Mouse (Mus musculus): ENCODE measurements around the gene Fbxl2.

GRCm38 (mm10) chr9:114019012-114019762 is 26.8 kb downstream of the Fbxl2 start:
- TF ChIP-seq CTCF (IDR thresholded peaks at IDR 0.05; ENCODE audit: borderline replicate concordance, insufficient read depth, low read length) (no peak), POLR2A (IDR thresholded peaks at IDR 0.05; ENCODE audit: low read depth, low read length) (no peak)

Data from embryonic fibroblast, embryonic 13.5 days (primary cell).